Mouse (Mus musculus): ENCODE results near the gene Mef2d. TPM values are rescaled to one million over a fixed set of nuclear protein-coding genes. Genes with fewer than 3 reads are reported as not detected.

Gene Mef2d
- polyA plus RNA-seq, 1 experiment = 2.6 TPM

- TF ChIP-seq GATA1 (IDR thresholded peaks at IDR 0.05; ENCODE audit: low read length) (no peak), TAL1 (IDR thresholded peaks at IDR 0.05; ENCODE audit: low read length) (no peak)
- Histone ChIP-seq H3K4me3 (replicated peaks) (no peak overlapping the region), H3K4me1 (ENCODE audit: control insufficient read depth) (no peaks in the 10 kb centered on the region), H3K27me3 (ENCODE audit: control insufficient read depth) (peaks cover 99% of the 10 kb centered on the region), H3K9me3 (ENCODE audit: control insufficient read depth, low read length) (no peaks in the 10 kb centered on the region; the same call in 1 of the 2 replicates), H3K36me3 (ENCODE audit: control insufficient read depth) (no peaks in the 10 kb centered on the region)
Measured at GRCm38 (mm10) chr3:88200161-88200971, 58.2 kb downstream of the Mef2d start.

GRCm38 (mm10) chr3:88200972-88201330 is 58.8 kb downstream of the Mef2d start:
- Histone ChIP-seq H3K9me3 (ENCODE audit: control insufficient read depth, low read length) (no peaks in the 10 kb centered on the region; the same call in 1 of the 2 replicates), H3K36me3 (ENCODE audit: control insufficient read depth) (no peaks in the 10 kb centered on the region), H3K4me3 (replicated peaks) (no peak overlapping the region), H3K4me1 (ENCODE audit: control insufficient read depth) (no peaks in the 10 kb centered on the region), H3K27me3 (ENCODE audit: control insufficient read depth) (peaks cover 99% of the 10 kb centered on the region)
- TF ChIP-seq GATA1 (IDR thresholded peaks at IDR 0.05; ENCODE audit: low read length) = no peak
- TF ChIP-seq TAL1 (IDR thresholded peaks at IDR 0.05; ENCODE audit: low read length) = no peak

- TF ChIP-seq TAL1 (IDR thresholded peaks at IDR 0.05; ENCODE audit: low read length) (no peak), GATA1 (IDR thresholded peaks at IDR 0.05; ENCODE audit: low read length) (no peak)
- no peaks in the 10 kb centered on the region for H3K4me1 ChIP-seq (ENCODE audit: control insufficient read depth)
- peaks cover 100% of the 10 kb centered on the region for H3K27me3 ChIP-seq (ENCODE audit: control insufficient read depth)
- no peaks in the 10 kb centered on the region; the same call in 1 of the 2 replicates for H3K9me3 ChIP-seq (ENCODE audit: control insufficient read depth, low read length)
- no peak overlapping the region for H3K4me3 ChIP-seq (replicated peaks)
- H3K36me3 ChIP-seq (ENCODE audit: control insufficient read depth) = no peaks in the 10 kb centered on the region
Measured at GRCm38 (mm10) chr3:88201640-88202039, 59.5 kb downstream of the Mef2d start.

- no peaks in the 10 kb centered on the region for H3K36me3 ChIP-seq (ENCODE audit: control insufficient read depth)
- TF ChIP-seq TAL1 (IDR thresholded peaks at IDR 0.05; ENCODE audit: low read length) (no peak), GATA1 (IDR thresholded peaks at IDR 0.05; ENCODE audit: low read length) (no peak)
- peaks cover 100% of the 10 kb centered on the region for H3K27me3 ChIP-seq (ENCODE audit: control insufficient read depth)
- no peaks in the 10 kb centered on the region; the same call in 1 of the 2 replicates for H3K9me3 ChIP-seq (ENCODE audit: control insufficient read depth, low read length)
- no peaks in the 10 kb centered on the region for H3K4me1 ChIP-seq (ENCODE audit: control insufficient read depth)
- H3K4me3 ChIP-seq (replicated peaks) = no peak overlapping the region
Measured at GRCm38 (mm10) chr3:88202986-88203385, 60.8 kb downstream of the Mef2d start.

- H3K4me3 ChIP-seq (replicated peaks) = no peak overlapping the region
- H3K9me3 ChIP-seq (ENCODE audit: control insufficient read depth, low read length) = no peaks in the 10 kb centered on the region; the same call in 1 of the 2 replicates
Measured at GRCm38 (mm10) chr3:88203456-88203855, 61.3 kb downstream of the Mef2d start.

GRCm38 (mm10) chr3:88203999-88204700 is 62.0 kb downstream of the Mef2d start:
- Histone ChIP-seq H3K9me3 (ENCODE audit: control insufficient read depth, low read length) (no peaks in the 10 kb centered on the region; the same call in 1 of the 2 replicates), H3K4me3 (replicated peaks) (no peak overlapping the region), H3K36me3 (ENCODE audit: control insufficient read depth) (no peaks in the 10 kb centered on the region), H3K4me1 (ENCODE audit: control insufficient read depth) (no peaks in the 10 kb centered on the region), H3K27me3 (ENCODE audit: control insufficient read depth) (peaks cover 100% of the 10 kb centered on the region)
- TF ChIP-seq GATA1 (IDR thresholded peaks at IDR 0.05; ENCODE audit: low read length) = no peak
- TF ChIP-seq TAL1 (IDR thresholded peaks at IDR 0.05; ENCODE audit: low read length) = no peak

More at GRCm38 (mm10) chr3:88203456-88203855, 61.3 kb downstream of the Mef2d start:
- Histone ChIP-seq H3K36me3 (ENCODE audit: control insufficient read depth) (no peaks in the 10 kb centered on the region), H3K4me1 (ENCODE audit: control insufficient read depth) (no peaks in the 10 kb centered on the region), H3K27me3 (ENCODE audit: control insufficient read depth) (peaks cover 100% of the 10 kb centered on the region)
- no peak for TF ChIP-seq GATA1 (IDR thresholded peaks at IDR 0.05; ENCODE audit: low read length)
- TF ChIP-seq TAL1 (IDR thresholded peaks at IDR 0.05; ENCODE audit: low read length) = no peak

GRCm38 (mm10) chr3:88204751-88205150 is 62.6 kb downstream of the Mef2d start:
- TF ChIP-seq TAL1 (IDR thresholded peaks at IDR 0.05; ENCODE audit: low read length) (no peak), GATA1 (IDR thresholded peaks at IDR 0.05; ENCODE audit: low read length) (no peak)
- no peaks in the 10 kb centered on the region for H3K36me3 ChIP-seq (ENCODE audit: control insufficient read depth)
- H3K9me3 ChIP-seq (ENCODE audit: control insufficient read depth, low read length) = no peaks in the 10 kb centered on the region; the same call in 1 of the 2 replicates
- peaks cover 100% of the 10 kb centered on the region for H3K27me3 ChIP-seq (ENCODE audit: control insufficient read depth)
- no peak overlapping the region for H3K4me3 ChIP-seq (replicated peaks)
- H3K4me1 ChIP-seq (ENCODE audit: control insufficient read depth) = no peaks in the 10 kb centered on the region

- Histone ChIP-seq H3K36me3 (ENCODE audit: control insufficient read depth) (no peaks in the 10 kb centered on the region), H3K9me3 (ENCODE audit: control insufficient read depth, low read length) (no peaks in the 10 kb centered on the region; the same call in 1 of the 2 replicates), H3K27me3 (ENCODE audit: control insufficient read depth) (peaks cover 100% of the 10 kb centered on the region), H3K4me3 (replicated peaks) (no peak overlapping the region), H3K4me1 (ENCODE audit: control insufficient read depth) (no peaks in the 10 kb centered on the region)
- no peak for TF ChIP-seq TAL1 (IDR thresholded peaks at IDR 0.05; ENCODE audit: low read length)
- TF ChIP-seq GATA1 (IDR thresholded peaks at IDR 0.05; ENCODE audit: low read length) = no peak
Measured at GRCm38 (mm10) chr3:88205176-88205562, 63.0 kb downstream of the Mef2d start.
